Mouse (Mus musculus) kidney, adult 2 months (tissue): ENCODE measurements around the gene Trim45.

Experiments used
- CTCF ChIP-seq: fragments of 200-500 bp; conservative IDR thresholded peaks from 2 replicates; pipeline ENCODE4 v1.5.1; 2011; ENCODE audit warnings: low read depth, mild to moderate bottlenecking, control low read depth, low read length, moderate library complexity, mixed read lengths; ENCODE audit not compliant: insufficient read depth, insufficient read length
- POLR2A ChIP-seq: fragments of 200-500 bp; IDR thresholded peaks from one replicate; pipeline ENCODE4 v1.6.1; 2011; ENCODE audit warnings: low read depth, low read length, control low read depth

GRCm38 (mm10) chr3:100881403-100881802, 40.6 kb upstream of the Trim45 start:
- TF ChIP-seq CTCF (no peak), POLR2A (no peak)
